Mouse (Mus musculus): ENCODE data around the gene Pagr1b. TPM values are rescaled to one million over a fixed set of nuclear protein-coding genes. Genes with fewer than 3 reads are reported as not detected.

The Pagr1b gene
- polyA plus RNA-seq, 1 experiment from 2014 or later = 0.38 TPM

DNA sequence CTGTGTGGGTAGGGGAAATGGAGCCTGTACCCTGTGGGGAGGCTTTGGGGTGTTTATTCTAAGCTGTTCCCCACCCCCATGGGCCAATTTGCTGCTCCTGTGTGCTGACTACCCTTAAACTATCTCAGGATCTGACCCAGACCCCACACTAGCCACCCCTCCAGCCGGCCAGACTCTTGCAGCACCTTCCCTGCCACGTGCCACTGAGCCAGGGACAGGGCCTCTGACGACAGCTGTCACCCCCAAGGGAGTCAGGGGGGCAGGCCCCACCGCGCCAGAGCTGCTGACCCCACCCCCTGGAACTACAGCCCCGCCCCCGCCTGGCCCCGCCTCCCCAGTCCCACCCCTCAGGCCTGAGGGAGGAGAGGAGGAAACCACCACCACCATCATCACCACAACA lies 63.6 kb downstream of the Pagr1b start:
- no peak; the same call in 1 of the 2 replicates for ATAC-seq (ENCODE audit: low FRiP score, low TSS enrichment)
- 1% methylated on average over 8 of the region's 8 CpGs for WGBS
- no peaks in the 10 kb centered on the region for H3K9me3 ChIP-seq (ENCODE audit: control insufficient read depth, low read length)

DNA sequence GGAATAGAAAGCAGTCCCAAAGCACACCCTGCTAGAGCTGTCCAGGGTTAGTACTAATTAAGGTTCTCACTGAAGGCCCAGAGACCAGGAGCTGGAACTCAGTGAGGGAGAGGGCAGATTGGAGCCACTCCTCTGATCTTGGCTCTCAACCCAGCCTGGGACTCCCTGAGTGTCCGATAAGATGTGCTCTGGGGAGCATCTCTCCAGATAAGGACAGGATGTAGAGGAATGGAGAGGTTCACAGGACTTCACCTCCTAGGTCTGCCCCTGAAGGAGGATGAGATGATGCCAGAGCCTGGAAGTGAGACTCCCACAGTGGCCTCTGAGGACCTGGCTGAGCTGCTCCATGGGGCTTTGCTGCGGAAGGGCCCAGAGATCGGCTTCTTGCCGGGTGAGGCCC lies 64.5 kb downstream of the Pagr1b start:
- Histone ChIP-seq H3K9me3 (ENCODE audit: control insufficient read depth, low read length) (no peaks in the 10 kb centered on the region), H3K36me3 (ENCODE audit: control insufficient read depth, insufficient read depth, low read length) (no peaks in the 10 kb centered on the region), H3K27ac (ENCODE audit: low read depth, low read length) (no peak overlapping the region), H3K4me1 (ENCODE audit: control insufficient read depth, insufficient read depth, low read length) (peaks cover 3% of the 10 kb centered on the region; the same call in 1 of the 2 replicates), H3K4me2 (replicated peaks; ENCODE audit: low read depth, low read length) (no peak overlapping the region), H3K4me3 (ENCODE audit: low read length) (no peak overlapping the region), H3K27me3 (ENCODE audit: control insufficient read depth, insufficient read depth, low read length) (peaks cover 22% of the 10 kb centered on the region), H3K9ac (ENCODE audit: low read depth, low read length) (no peak overlapping the region)
- ATAC-seq (ENCODE audit: low FRiP score, low TSS enrichment) = no peak
- 24% methylated on average over 4 of the region's 4 CpGs for WGBS

More for the DNA sequence above, 63.6 kb downstream of the Pagr1b start:
- H3K27ac ChIP-seq (ENCODE audit: low read depth, low read length) = no peak overlapping the region
- H3K27me3 ChIP-seq (ENCODE audit: control insufficient read depth, insufficient read depth, low read length) = peaks cover 22% of the 10 kb centered on the region
- H3K9ac ChIP-seq (ENCODE audit: low read depth, low read length) = no peak overlapping the region
- H3K4me2 ChIP-seq (replicated peaks; ENCODE audit: low read depth, low read length) = no peak overlapping the region
- no peaks in the 10 kb centered on the region for H3K36me3 ChIP-seq (ENCODE audit: control insufficient read depth, insufficient read depth, low read length)
- peaks cover 3% of the 10 kb centered on the region; the same call in 1 of the 2 replicates for H3K4me1 ChIP-seq (ENCODE audit: control insufficient read depth, insufficient read depth, low read length)
- H3K4me3 ChIP-seq (ENCODE audit: low read length) = no peak overlapping the region

Small RNAs within 50 kb of the gene (microRNA-seq; reads per million reads assigned to microRNA genes)
- gene Gm44343 = not detected

Other genes starting within 250 kb of the Pagr1b start
- 87.5 and 94.5 TPM in 2 replicates for gene Ypel3, start 239.5 kb downstream of the Pagr1b start, polyA plus RNA-seq (2014; fragmentation: Nextera tagmentation; extraction: Ambion mirVana)
- gene Tbx6, start 235.0 kb downstream of the Pagr1b start, polyA plus RNA-seq (2014; fragmentation: Nextera tagmentation; extraction: Ambion mirVana) = 0.24 and 0.36 TPM in 2 replicates
- 294 and 371 TPM in 2 replicates for gene Ppp4c, start 224.0 kb downstream of the Pagr1b start, polyA plus RNA-seq (2014; fragmentation: Nextera tagmentation; extraction: Ambion mirVana)
- gene Fam57b, start 218.8 kb downstream of the Pagr1b start, polyA plus RNA-seq (2014; fragmentation: Nextera tagmentation; extraction: Ambion mirVana) = 0.15 TPM in 1 of 2 replicates, not detected in the other
- not detected in 2 replicates for gene 4930451I11Rik, start 184.8 kb downstream of the Pagr1b start, polyA plus RNA-seq (2014; fragmentation: Nextera tagmentation; extraction: Ambion mirVana)
- 7.2 and 8.8 TPM in 2 replicates for gene Doc2a, start 169.1 kb downstream of the Pagr1b start, polyA plus RNA-seq (2014; fragmentation: Nextera tagmentation; extraction: Ambion mirVana)
- gene Hirip3, start 154.5 kb downstream of the Pagr1b start, polyA plus RNA-seq (2014; fragmentation: Nextera tagmentation; extraction: Ambion mirVana) = 22.8 and 23.5 TPM in 2 replicates
- gene Ino80e, start 154.1 kb downstream of the Pagr1b start, polyA plus RNA-seq (2014; fragmentation: Nextera tagmentation; extraction: Ambion mirVana) = 92.4 and 94.0 TPM in 2 replicates
- gene Taok2, start 131.8 kb downstream of the Pagr1b start, polyA plus RNA-seq (2014; fragmentation: Nextera tagmentation; extraction: Ambion mirVana) = 24.9 and 29.2 TPM in 2 replicates
- 27.4 and 30.5 TPM in 2 replicates for gene Tmem219, start 93.6 kb downstream of the Pagr1b start, polyA plus RNA-seq (2014; fragmentation: Nextera tagmentation; extraction: Ambion mirVana)
- 13.1 and 19.4 TPM in 2 replicates for gene Kctd13, start 87.6 kb downstream of the Pagr1b start, polyA plus RNA-seq (2014; fragmentation: Nextera tagmentation; extraction: Ambion mirVana)
- gene Asphd1, start 66.9 kb downstream of the Pagr1b start, polyA plus RNA-seq (2014; fragmentation: Nextera tagmentation; extraction: Ambion mirVana) = 0.16 and 0.34 TPM in 2 replicates
- gene Sez6l2, start 65.9 kb downstream of the Pagr1b start, polyA plus RNA-seq (2014; fragmentation: Nextera tagmentation; extraction: Ambion mirVana) = 1.1 and 1.7 TPM in 2 replicates
- gene Cdipt, start 40.6 kb downstream of the Pagr1b start, polyA plus RNA-seq (2014; fragmentation: Nextera tagmentation; extraction: Ambion mirVana) = 77.4 and 89.1 TPM in 2 replicates
- 1.3 and 2.5 TPM in 2 replicates for gene Cdiptos, start 40.4 kb downstream of the Pagr1b start, polyA plus RNA-seq (2014; fragmentation: Nextera tagmentation; extraction: Ambion mirVana)
- 7.7 and 9.7 TPM in 2 replicates for gene Mvp, start 1.9 kb downstream of the Pagr1b start, polyA plus RNA-seq (2014; fragmentation: Nextera tagmentation; extraction: Ambion mirVana)
- 41.3 and 89.2 TPM in 2 replicates for gene Pagr1a, start 868 bp upstream of the Pagr1b start, polyA plus RNA-seq (2014; fragmentation: Nextera tagmentation; extraction: Ambion mirVana)
- 21.8 and 65.4 TPM in 2 replicates for gene Gm42742, start 4.6 kb upstream of the Pagr1b start, polyA plus RNA-seq (2014; fragmentation: Nextera tagmentation; extraction: Ambion mirVana)
- gene Prrt2, start 4.7 kb upstream of the Pagr1b start, polyA plus RNA-seq (2014; fragmentation: Nextera tagmentation; extraction: Ambion mirVana) = 4.1 and 9.6 TPM in 2 replicates
- gene Maz, start 10.6 kb upstream of the Pagr1b start, polyA plus RNA-seq (2014; fragmentation: Nextera tagmentation; extraction: Ambion mirVana) = 73.1 and 77.6 TPM in 2 replicates
- 129 and 151 TPM in 2 replicates for gene Kif22, start 26.0 kb upstream of the Pagr1b start, polyA plus RNA-seq (2014; fragmentation: Nextera tagmentation; extraction: Ambion mirVana)
- gene Zg16, start 70.8 kb upstream of the Pagr1b start, polyA plus RNA-seq (2014; fragmentation: Nextera tagmentation; extraction: Ambion mirVana) = not detected in 2 replicates
- gene AI467606, start 74.9 kb upstream of the Pagr1b start, polyA plus RNA-seq (2014; fragmentation: Nextera tagmentation; extraction: Ambion mirVana) = 3.5 TPM in 2 replicates
- gene Qprt, start 105.7 kb upstream of the Pagr1b start, polyA plus RNA-seq (2014; fragmentation: Nextera tagmentation; extraction: Ambion mirVana) = 8.9 and 13.0 TPM in 2 replicates
- gene Spn, start 121.3 kb upstream of the Pagr1b start, polyA plus RNA-seq (2014; fragmentation: Nextera tagmentation; extraction: Ambion mirVana) = 0.14 and 0.26 TPM in 2 replicates
- 41.0 and 57.6 TPM in 2 replicates for gene Cd2bp2, start 179.6 kb upstream of the Pagr1b start, polyA plus RNA-seq (2014; fragmentation: Nextera tagmentation; extraction: Ambion mirVana)
- 13.5 and 19.7 TPM in 2 replicates for gene Tbc1d10b, start 192.0 kb upstream of the Pagr1b start, polyA plus RNA-seq (2014; fragmentation: Nextera tagmentation; extraction: Ambion mirVana)
- gene Mylpf, start 192.4 kb upstream of the Pagr1b start, polyA plus RNA-seq (2014; fragmentation: Nextera tagmentation; extraction: Ambion mirVana) = 10.3 and 11.2 TPM in 2 replicates
- 23.0 and 26.2 TPM in 2 replicates for gene Zfp553, start 216.6 kb upstream of the Pagr1b start, polyA plus RNA-seq (2014; fragmentation: Nextera tagmentation; extraction: Ambion mirVana)
- 18.5 and 21.6 TPM in 2 replicates for gene Sept1, start 216.6 kb upstream of the Pagr1b start, polyA plus RNA-seq (2014; fragmentation: Nextera tagmentation; extraction: Ambion mirVana)
- 59.3 and 94.9 TPM in 2 replicates for gene Zfp771, start 227.8 kb upstream of the Pagr1b start, polyA plus RNA-seq (2014; fragmentation: Nextera tagmentation; extraction: Ambion mirVana)
- 252 and 290 TPM in 2 replicates for gene Dctpp1, start 244.2 kb upstream of the Pagr1b start, polyA plus RNA-seq (2014; fragmentation: Nextera tagmentation; extraction: Ambion mirVana)

Data from kidney, embryonic 14.5 days (tissue).